Mouse (Mus musculus) limb, embryonic 12.5 days (tissue): ENCODE measurements around the gene 1700088E04Rik. TPM values are rescaled to one million over a fixed set of nuclear protein-coding genes. Genes with fewer than 3 reads are reported as not detected.

Experiments
- polyA plus RNA-seq: library from polyadenylated mRNA; unstranded; fragments of >200 nt; fragmentation: Nextera tagmentation; extraction: Ambion mirVana; gene quantifications from 2 replicates; pipeline ENCODE4 v1.2.1, GENCODE M21; 2016

1700088E04Rik gene
- polyA plus RNA-seq, 1 experiment from 2014 or later, result 8.4 TPM

Other genes with a start within 250 kb of the 1700088E04Rik start
- 0.16 and 0.41 TPM in 2 replicates for gene Gm49510, start 241.6 kb downstream of the 1700088E04Rik start, polyA plus RNA-seq
- gene Sh3bp1, start 241.5 kb downstream of the 1700088E04Rik start, polyA plus RNA-seq, result 37.0 and 40.3 TPM in 2 replicates
- gene Pdxp, start 227.3 kb downstream of the 1700088E04Rik start, polyA plus RNA-seq, result 36.5 and 36.8 TPM in 2 replicates
- 922 and 966 TPM in 2 replicates for gene Lgals1, start 214.5 kb downstream of the 1700088E04Rik start, polyA plus RNA-seq
- gene Nol12, start 206.3 kb downstream of the 1700088E04Rik start, polyA plus RNA-seq, result 61.1 and 61.6 TPM in 2 replicates
- 37.9 and 42.2 TPM in 2 replicates for gene Triobp, start 193.5 kb downstream of the 1700088E04Rik start, polyA plus RNA-seq
- gene H1f0, start 112.8 kb downstream of the 1700088E04Rik start, polyA plus RNA-seq, result 677 and 728 TPM in 2 replicates
- 0.18 TPM in 1 of 2 replicates, not detected in the other for gene Galr3, start 99.4 kb downstream of the 1700088E04Rik start, polyA plus RNA-seq
- 63.7 and 67.1 TPM in 2 replicates for gene Ankrd54, start 78.4 kb downstream of the 1700088E04Rik start, polyA plus RNA-seq
- 232 and 241 TPM in 2 replicates for gene Eif3l, start 66.1 kb downstream of the 1700088E04Rik start, polyA plus RNA-seq
- gene Micall1, start 32.4 kb downstream of the 1700088E04Rik start, polyA plus RNA-seq, result 12.2 and 13.0 TPM in 2 replicates
- gene Polr2f, start 244 bp downstream of the 1700088E04Rik start, polyA plus RNA-seq, result 353 and 382 TPM in 2 replicates
- 4.1 and 4.4 TPM in 2 replicates for gene Sox10, start 24.0 kb upstream of the 1700088E04Rik start, polyA plus RNA-seq
- 53.7 and 55.5 TPM in 2 replicates for gene Pick1, start 87.9 kb upstream of the 1700088E04Rik start, polyA plus RNA-seq
- gene Gm49486, start 88.1 kb upstream of the 1700088E04Rik start, polyA plus RNA-seq, result 0.68 and 0.76 TPM in 2 replicates
- 0.30 and 0.42 TPM in 2 replicates for gene Slc16a8, start 113.5 kb upstream of the 1700088E04Rik start, polyA plus RNA-seq
- 8.6 and 10.0 TPM in 2 replicates for gene Baiap2l2, start 144.3 kb upstream of the 1700088E04Rik start, polyA plus RNA-seq
- gene Pla2g6, start 187.1 kb upstream of the 1700088E04Rik start, polyA plus RNA-seq, result 11.0 and 11.9 TPM in 2 replicates
- gene Maff, start 205.4 kb upstream of the 1700088E04Rik start, polyA plus RNA-seq, result 1.5 and 2.0 TPM in 2 replicates